Mouse (Mus musculus): ENCODE measurements at regions not wholly inside any gene's neighbourhood (a gene's known extent, or its start where the extent isn't known, plus 50 kb on each side); places are given as distances from the start of the nearest gene placed in this dataset.

GRCm38 (mm10) chrX:58445624-58446323 is 423.3 kb downstream of the Zic3 start:
- no peak for DNase-seq (ENCODE audit: extremely low spot score)

GRCm38 (mm10) chrX:58447605-58448004 is 425.1 kb downstream of the Zic3 start:
- no peak for DNase-seq (ENCODE audit: extremely low spot score)

GRCm38 (mm10) chrX:58469683-58470082 is 439.5 kb upstream of the 4930550L24Rik start:
- DNase-seq (ENCODE audit: extremely low spot score): no peak

DNA sequence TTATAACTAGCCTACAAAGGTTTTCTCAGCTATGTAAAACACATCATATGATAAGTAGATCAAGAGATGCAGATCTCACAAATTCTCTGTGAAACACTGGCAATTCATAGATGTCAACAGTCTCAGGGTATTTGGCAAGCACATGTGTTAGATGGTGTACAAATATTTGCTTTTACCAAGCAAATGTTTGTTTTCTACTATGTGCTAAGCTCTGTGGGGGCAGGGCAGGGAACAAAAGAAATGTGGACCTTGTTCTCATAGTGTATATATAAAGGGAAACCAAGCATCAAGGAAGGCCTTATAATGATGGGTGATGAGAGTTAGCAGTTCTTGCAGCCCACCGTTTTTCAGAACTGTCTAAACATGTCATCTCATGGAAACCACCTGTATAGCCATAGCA is 438.2 kb upstream of the 4930550L24Rik start:
- DNase-seq (ENCODE audit: extremely low spot score): no peak

DNA sequence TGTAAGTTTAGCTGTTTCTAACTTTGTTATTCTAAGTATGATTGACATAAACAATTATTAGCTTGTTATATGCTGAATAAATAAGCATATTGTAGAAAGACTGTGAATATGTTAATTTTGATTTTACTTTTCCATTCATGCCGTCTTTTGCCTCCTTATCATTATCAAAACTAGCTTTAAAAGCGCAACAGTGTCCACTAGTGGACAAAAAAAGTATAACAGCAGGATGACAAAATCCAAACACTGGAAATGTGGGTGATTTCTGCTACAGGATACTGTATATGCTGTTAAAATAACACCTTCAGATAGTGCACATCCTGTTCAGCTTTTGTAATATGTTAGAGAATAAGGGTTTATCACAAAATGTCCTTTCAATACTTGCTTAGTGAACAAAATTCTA is 418.3 kb upstream of the 4930550L24Rik start:
- peak; percentile 35 for DNase-seq (ENCODE audit: extremely low spot score)

DNA sequence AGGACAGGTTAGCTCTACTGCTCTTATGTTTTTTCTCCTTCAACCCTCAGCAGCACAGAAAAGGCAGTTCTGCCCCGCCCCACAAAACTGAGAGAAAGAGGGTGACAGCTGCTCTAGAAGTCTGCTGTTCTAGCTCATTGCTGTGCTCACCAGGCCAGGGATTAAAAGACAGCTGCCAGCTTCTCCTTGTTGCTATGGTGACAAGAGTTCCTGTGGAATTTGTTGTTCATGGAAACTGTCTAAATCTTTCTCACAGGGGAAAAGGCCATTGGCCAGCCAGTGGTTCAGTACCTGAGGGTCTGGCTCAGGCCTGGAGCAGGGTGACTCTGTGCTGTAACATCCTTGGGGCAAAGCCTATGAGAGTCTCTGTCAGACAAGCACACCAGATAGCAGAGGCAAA is 405.6 kb upstream of the 4930550L24Rik start:
- DNase-seq (ENCODE audit: extremely low spot score): peak; percentile 1

DNA sequence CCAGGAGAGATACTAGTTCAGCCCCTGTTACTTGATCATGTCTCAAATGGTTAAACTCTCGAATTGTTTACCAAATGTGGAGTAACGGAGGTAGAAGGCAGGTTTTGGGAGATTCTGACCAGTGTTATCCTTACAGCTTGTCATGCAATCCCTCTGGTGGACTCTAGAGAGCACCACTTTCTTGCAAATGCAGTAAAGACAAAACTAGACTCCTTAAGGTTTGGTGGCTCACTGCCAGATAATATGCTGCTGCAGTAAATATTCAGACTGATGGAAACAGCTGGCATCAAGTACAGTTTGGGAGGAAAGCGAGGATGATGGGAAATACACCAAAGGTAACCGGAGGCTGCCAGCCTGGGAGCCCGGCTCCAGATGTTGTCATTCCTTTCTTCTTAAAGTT is 394.2 kb upstream of the 4930550L24Rik start:
- no peak for DNase-seq (ENCODE audit: extremely low spot score)
